Mouse (Mus musculus) limb, embryonic 13.5 days (tissue): ENCODE measurements around the gene Sdhc. TPM values are rescaled to one million over a fixed set of nuclear protein-coding genes. Genes with fewer than 3 reads are reported as not detected.
A peak's percentile ranks its signal among the peaks of the same experiment; 100 is the strongest.

Experiments used
- ATAC-seq: fragments of 200-750 bp; cut with Nextera tagmentation; 2 replicates; pipeline ENCODE4 v1.8.0; 2017; ENCODE audit warnings: low read depth, moderate number of reproducible peaks, moderate TSS enrichment; ENCODE audit not compliant: low FRiP score
- H3K27ac ChIP-seq: fragments of 300-500 bp; sonication (generic); 2 replicates; pipeline ENCODE4 v1.5.1; 2015; ENCODE audit warnings: inconsistent platforms, mild to moderate bottlenecking, moderate library complexity
- H3K27me3 ChIP-seq: fragments of 300-500 bp; sonication (generic); 2 replicates; pipeline ENCODE4 v1.6.1; 2015; ENCODE audit warnings: mild to moderate bottlenecking, inconsistent platforms
- H3K36me3 ChIP-seq: fragments of 300-500 bp; sonication (generic); 2 replicates; pipeline ENCODE4 v1.6.1; 2015; ENCODE audit warnings: inconsistent platforms, mild to moderate bottlenecking, moderate library complexity
- H3K4me1 ChIP-seq: fragments of 300-500 bp; sonication (generic); 2 replicates; pipeline ENCODE4 v1.6.1; 2015; ENCODE audit warnings: inconsistent platforms
- H3K4me2 ChIP-seq: fragments of 300-500 bp; sonication (generic); replicated peaks from 2 replicates; pipeline ENCODE4 v1.6.1; 2015; ENCODE audit warnings: inconsistent platforms, mild to moderate bottlenecking, moderate library complexity
- H3K4me3 ChIP-seq: fragments of 300-500 bp; sonication (generic); 2 replicates; pipeline ENCODE4 v1.5.1; 2015; ENCODE audit warnings: moderate library complexity, mild to moderate bottlenecking, inconsistent platforms
- H3K9ac ChIP-seq: fragments of 300-500 bp; sonication (generic); 2 replicates; pipeline ENCODE4 v1.6.1; 2015; ENCODE audit warnings: mild to moderate bottlenecking, inconsistent platforms
- H3K9me3 ChIP-seq: fragments of 300-500 bp; sonication (generic); 2 replicates; pipeline ENCODE4 v1.6.1; 2016; ENCODE audit warnings: inconsistent platforms
- WGBS: fragments of 180-500 bp; shearing (Covaris S2); methylation state at CpG from one replicate; pipeline ENCODE4 v1.1.7; 2015; 5-methylcytosine and 5-hydroxymethylcytosine counted together
- polyA plus RNA-seq: library from polyadenylated mRNA; unstranded; fragments of >200 nt; fragmentation: Nextera tagmentation; extraction: Ambion mirVana; gene quantifications from 2 replicates; pipeline ENCODE4 v1.2.1, GENCODE M21; 2015

Gene Sdhc
- polyA plus RNA-seq, 1 experiment from 2014 or later: 236 TPM

DNA sequence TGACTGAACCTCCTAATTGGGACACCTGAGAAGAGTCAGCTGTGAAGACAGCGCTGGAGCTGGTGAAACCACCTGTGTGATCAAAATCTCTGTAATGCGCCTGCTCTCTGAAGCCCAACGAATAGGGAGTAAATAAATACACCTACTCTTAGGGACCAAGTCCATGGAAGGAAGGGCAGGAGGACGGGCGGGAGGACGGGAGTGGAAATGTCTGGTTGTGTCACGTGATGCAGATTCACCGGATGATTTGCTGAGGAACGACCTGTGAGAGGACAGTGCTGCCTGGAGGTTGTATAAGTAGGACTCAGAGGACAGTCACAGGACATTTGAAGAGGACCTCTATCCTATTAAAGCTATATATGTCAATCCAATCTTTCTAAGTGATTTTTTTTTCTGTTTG, 40.8 kb downstream of the Sdhc start:
- Histone ChIP-seq H3K27ac (no peak overlapping the region), H3K4me1 (peaks cover 9% of the 10 kb centered on the region), H3K36me3 (no peaks in the 10 kb centered on the region), H3K9ac (no peak overlapping the region), H3K4me3 (no peak overlapping the region), H3K4me2 (no peak overlapping the region), H3K9me3 (no peaks in the 10 kb centered on the region), H3K27me3 (no peaks in the 10 kb centered on the region)
- no peak for ATAC-seq
- 45% methylated on average over 9 of the region's 9 CpGs for WGBS

- 74% methylated on average over 6 of the region's 6 CpGs for WGBS
- no peak for ATAC-seq
- no peak overlapping the region for H3K4me2 ChIP-seq
Measured at GRCm38 (mm10) chr1:171105226-171105625, 45.2 kb downstream of the Sdhc start.

DNA sequence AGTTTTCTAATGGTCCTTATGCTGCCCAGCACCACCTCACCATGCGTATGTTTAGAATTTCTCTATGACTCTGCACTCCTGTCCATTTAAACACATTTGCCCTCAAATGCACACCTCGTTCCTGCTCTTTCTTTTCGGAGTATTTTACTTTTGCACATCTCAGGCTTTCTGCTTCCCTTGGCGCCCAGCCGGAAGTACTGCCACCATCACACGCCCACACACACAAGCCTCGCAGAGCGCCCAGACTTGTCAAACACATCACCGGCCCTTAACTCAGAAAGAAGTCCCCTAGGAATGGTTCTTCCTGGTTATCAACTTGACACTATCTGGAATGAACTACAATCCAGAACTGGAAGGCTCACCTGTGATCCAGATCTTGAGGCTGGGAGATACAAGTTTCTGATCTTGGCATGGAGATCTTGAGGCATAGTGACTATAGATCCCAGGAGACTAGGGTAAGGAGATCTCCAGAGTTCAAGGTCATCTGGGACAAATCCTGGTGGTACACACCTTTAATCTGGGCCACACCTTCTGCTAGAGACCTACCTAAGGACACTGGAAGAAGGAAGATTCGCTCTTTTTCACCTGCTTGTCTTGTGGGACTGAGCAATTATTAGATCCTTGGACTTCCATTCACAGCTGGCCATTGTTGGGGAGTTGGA, 47.1 kb downstream of the Sdhc start:
- ATAC-seq: 0 out of 2 replicates have a peak, but pooled peaks have one; percentile 2
- WGBS: 10% methylated on average over 10 of the region's 10 CpGs

More at GRCm38 (mm10) chr1:171105226-171105625, 45.2 kb downstream of the Sdhc start:
- Histone ChIP-seq H3K27ac (no peak overlapping the region), H3K27me3 (no peaks in the 10 kb centered on the region), H3K9me3 (no peaks in the 10 kb centered on the region), H3K36me3 (no peaks in the 10 kb centered on the region), H3K9ac (no peak overlapping the region), H3K4me3 (no peak overlapping the region), H3K4me1 (peaks cover 7% of the 10 kb centered on the region; the same call in 1 of the 2 replicates)

GRCm38 (mm10) chr1:171102547-171103177, 47.7 kb downstream of the Sdhc start:
- Histone ChIP-seq H3K27ac (no peak overlapping the region), H3K9ac (peak overlapping the region; percentile 64), H3K4me1 (peaks cover 7% of the 10 kb centered on the region; the same call in 1 of the 2 replicates), H3K36me3 (no peaks in the 10 kb centered on the region), H3K27me3 (no peaks in the 10 kb centered on the region), H3K4me3 (peak overlapping the region; percentile 61), H3K9me3 (no peaks in the 10 kb centered on the region), H3K4me2 (peak overlapping the region; percentile 57)
- ATAC-seq: peak; percentile 93
- under 1% methylated on average over 35 of the region's 35 CpGs for WGBS

More for the DNA sequence above, 47.1 kb downstream of the Sdhc start:
- H3K9me3 ChIP-seq: no peaks in the 10 kb centered on the region
- no peaks in the 10 kb centered on the region for H3K27me3 ChIP-seq
- H3K4me3 ChIP-seq: peak overlapping the region; percentile 61
- peaks cover 7% of the 10 kb centered on the region; the same call in 1 of the 2 replicates for H3K4me1 ChIP-seq
- H3K4me2 ChIP-seq: peak overlapping the region; percentile 57
- H3K36me3 ChIP-seq: no peaks in the 10 kb centered on the region
- H3K9ac ChIP-seq: no peak overlapping the region
- H3K27ac ChIP-seq: no peak overlapping the region

DNA sequence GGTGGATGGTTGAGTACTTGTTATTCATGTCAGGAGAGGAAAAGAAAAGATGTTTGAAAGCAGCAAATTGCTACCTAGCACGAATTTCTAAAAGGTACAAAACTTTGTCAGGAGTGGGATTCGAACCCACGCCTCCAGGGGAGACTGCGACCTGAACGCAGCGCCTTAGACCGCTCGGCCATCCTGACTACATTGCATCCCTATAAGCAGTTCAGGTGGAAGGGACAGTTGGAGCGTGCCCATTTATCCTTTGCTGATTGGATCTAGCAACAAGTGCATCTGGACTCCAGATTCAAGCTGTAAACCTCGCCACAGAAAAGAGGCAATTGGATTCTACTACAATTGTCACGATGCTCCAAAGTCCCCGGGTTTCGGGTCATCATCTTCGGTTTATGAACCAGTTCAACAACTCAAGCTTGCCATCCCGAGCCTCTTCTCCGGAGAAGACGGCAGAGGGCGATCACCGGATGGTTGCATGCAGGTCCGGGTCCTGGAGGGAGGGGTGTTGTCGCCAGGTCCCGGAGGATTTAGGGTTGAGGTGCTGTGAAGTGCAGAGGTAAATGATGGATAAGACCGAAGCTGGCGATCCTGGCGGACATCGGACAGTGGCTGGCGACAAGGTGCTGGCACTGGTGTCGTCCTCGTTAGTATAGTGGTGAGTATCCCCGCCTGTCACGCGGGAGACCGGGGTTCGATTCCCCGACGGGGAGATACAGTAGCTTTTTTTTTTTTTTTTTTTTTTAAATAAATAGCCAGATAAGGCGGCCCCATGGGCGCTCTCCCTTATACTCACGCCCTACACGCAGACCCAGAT, 48.5 kb downstream of the Sdhc start:
- Histone ChIP-seq H3K36me3 (no peaks in the 10 kb centered on the region), H3K4me2 (peak overlapping the region; percentile 57), H3K4me3 (peak overlapping the region; percentile 61), H3K4me1 (peaks cover 7% of the 10 kb centered on the region; the same call in 1 of the 2 replicates), H3K9ac (peak overlapping the region; percentile 64), H3K27ac (no peak overlapping the region), H3K27me3 (no peaks in the 10 kb centered on the region), H3K9me3 (no peaks in the 10 kb centered on the region)
- ATAC-seq: peak; percentile 80
- WGBS: 0% methylated on average over 40 of the region's 40 CpGs

- H3K4me3 ChIP-seq: no peak overlapping the region
- ATAC-seq: no peak
- no peaks in the 10 kb centered on the region for H3K27me3 ChIP-seq
- H3K4me2 ChIP-seq: no peak overlapping the region
- peaks cover 15% of the 10 kb centered on the region; the same call in 1 of the 2 replicates for H3K4me1 ChIP-seq
- WGBS: 36% methylated on average over 2 of the region's 2 CpGs
- H3K27ac ChIP-seq: no peak overlapping the region
- H3K9ac ChIP-seq: no peak overlapping the region
- H3K9me3 ChIP-seq: no peaks in the 10 kb centered on the region
- no peaks in the 10 kb centered on the region for H3K36me3 ChIP-seq
Measured at GRCm38 (mm10) chr1:171101033-171101432, 49.4 kb downstream of the Sdhc start.

DNA sequence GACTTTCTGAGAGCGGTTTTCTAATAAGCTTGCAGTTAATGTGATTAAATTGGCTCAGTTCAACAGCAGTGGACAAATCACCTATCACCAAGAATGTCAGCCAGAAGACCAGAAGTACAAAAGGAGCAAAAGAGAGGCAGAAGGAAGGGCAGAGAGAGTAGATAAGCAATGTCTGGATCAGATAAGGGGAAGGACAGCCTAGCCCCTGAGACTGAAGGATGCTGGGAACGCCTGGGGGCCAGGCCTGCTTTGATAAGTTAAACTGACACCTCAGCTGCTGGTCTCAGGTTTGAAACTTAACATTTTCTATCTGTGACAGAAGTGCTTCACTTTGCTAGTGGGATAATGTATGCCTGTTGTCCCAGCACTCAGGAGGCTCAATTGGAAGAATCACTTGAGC, 52.8 kb downstream of the Sdhc start:
- H3K36me3 ChIP-seq: no peaks in the 10 kb centered on the region
- H3K4me2 ChIP-seq: no peak overlapping the region
- no peaks in the 10 kb centered on the region for H3K9me3 ChIP-seq
- 44% methylated on average over 2 of the region's 2 CpGs for whole genome bisulfite sequencing
- no peak overlapping the region for H3K4me3 ChIP-seq
- no peak overlapping the region for H3K9ac ChIP-seq
- H3K4me1 ChIP-seq: peaks cover 11% of the 10 kb centered on the region; the same call in 1 of the 2 replicates
- no peaks in the 10 kb centered on the region for H3K27me3 ChIP-seq
- H3K27ac ChIP-seq: no peak overlapping the region
- no peak for ATAC-seq

DNA sequence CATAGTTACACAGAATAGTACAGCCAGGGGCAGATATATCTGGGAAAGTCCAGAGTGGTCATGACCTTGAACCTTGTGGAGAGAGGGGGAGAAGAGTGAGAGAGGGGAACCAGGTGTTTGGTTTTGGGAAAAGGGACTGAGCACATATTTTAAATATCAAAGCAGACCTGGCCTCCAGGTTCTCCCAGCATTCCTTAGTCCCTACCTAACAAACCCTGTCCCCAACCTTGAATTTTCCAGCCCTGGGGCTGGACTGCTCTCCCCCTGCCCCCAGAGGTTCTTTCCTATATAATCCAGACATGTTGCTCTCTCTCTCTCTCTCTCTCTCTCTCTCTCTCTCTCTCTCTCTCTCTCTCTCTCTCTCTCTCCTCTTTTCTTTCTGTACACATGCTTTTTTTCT, 53.3 kb downstream of the Sdhc start:
- ATAC-seq: no peak
- no peak overlapping the region for H3K27ac ChIP-seq
- H3K4me1 ChIP-seq: peaks cover 11% of the 10 kb centered on the region; the same call in 1 of the 2 replicates
- H3K36me3 ChIP-seq: no peaks in the 10 kb centered on the region
- H3K9ac ChIP-seq: no peak overlapping the region
- no peak overlapping the region for H3K4me2 ChIP-seq
- H3K27me3 ChIP-seq: no peaks in the 10 kb centered on the region
- no peak overlapping the region for H3K4me3 ChIP-seq
- no peaks in the 10 kb centered on the region for H3K9me3 ChIP-seq

- no peak for ATAC-seq
- Histone ChIP-seq H3K9me3 (no peaks in the 10 kb centered on the region), H3K27me3 (no peaks in the 10 kb centered on the region), H3K4me2 (peak overlapping the region; percentile 39), H3K4me3 (peak overlapping the region; percentile 1; the same call in 1 of the 2 replicates), H3K36me3 (no peaks in the 10 kb centered on the region), H3K4me1 (peaks cover 11% of the 10 kb centered on the region; the same call in 1 of the 2 replicates), H3K9ac (no peak overlapping the region), H3K27ac (no peak overlapping the region)
- 21% methylated on average over 10 of the region's 10 CpGs for WGBS
Measured at GRCm38 (mm10) chr1:171096110-171096964, 54.1 kb downstream of the Sdhc start.

DNA sequence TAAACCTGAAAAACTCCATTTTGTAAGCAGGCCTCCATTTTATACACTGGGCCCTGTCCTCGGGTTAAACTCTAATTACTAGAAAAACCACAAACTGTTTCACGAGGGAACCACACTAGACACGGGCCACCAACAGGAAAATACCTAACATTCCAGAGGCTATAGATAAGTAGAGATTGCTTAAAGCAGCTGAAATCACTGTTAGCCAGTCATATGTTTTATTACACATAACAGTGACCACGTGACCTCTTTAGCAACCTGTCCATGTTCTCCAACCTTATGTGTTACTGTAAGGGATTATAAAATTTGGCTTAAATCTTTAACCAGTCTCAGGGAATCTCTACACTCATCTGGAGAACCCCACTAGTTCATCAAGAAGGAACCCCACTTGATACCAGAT, 56.0 kb downstream of the Sdhc start:
- no peaks in the 10 kb centered on the region for H3K36me3 ChIP-seq
- ATAC-seq: no peak
- H3K4me1 ChIP-seq: peaks cover 11% of the 10 kb centered on the region; the same call in 1 of the 2 replicates
- H3K27ac ChIP-seq: no peak overlapping the region
- no peaks in the 10 kb centered on the region for H3K9me3 ChIP-seq
- H3K9ac ChIP-seq: no peak overlapping the region
- 0 out of 2 replicates have a peak, but pooled peaks cover 3% of the 10 kb centered on the region for H3K27me3 ChIP-seq
- no peak overlapping the region for H3K4me3 ChIP-seq
- no peak overlapping the region for H3K4me2 ChIP-seq
- 48% methylated on average over 4 of the region's 4 CpGs for WGBS

DNA sequence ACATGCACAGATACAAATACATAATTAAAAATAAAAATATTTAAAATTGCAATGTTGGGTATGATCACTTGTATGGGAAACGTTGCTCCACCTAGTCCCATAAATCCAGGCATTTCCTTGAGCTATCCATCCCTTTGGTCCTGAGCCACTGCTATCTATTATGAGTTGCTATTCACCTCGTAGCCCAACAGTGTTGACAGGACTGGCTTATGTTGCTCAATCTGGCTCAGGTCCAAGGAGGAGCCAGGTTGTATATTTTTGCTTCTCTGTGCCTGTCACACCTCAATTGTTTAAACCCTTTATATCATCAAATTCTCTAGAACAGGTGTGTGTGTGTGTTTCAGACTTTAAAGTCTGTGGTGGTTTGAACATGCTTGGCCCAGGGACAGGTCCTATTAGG, 59.6 kb downstream of the Sdhc start:
- ATAC-seq: no peak
- Histone ChIP-seq H3K27me3 (peaks cover 21% of the 10 kb centered on the region), H3K27ac (no peak overlapping the region), H3K4me1 (peaks cover 13% of the 10 kb centered on the region), H3K4me3 (no peak overlapping the region), H3K4me2 (no peak overlapping the region), H3K36me3 (no peaks in the 10 kb centered on the region), H3K9ac (no peak overlapping the region), H3K9me3 (no peaks in the 10 kb centered on the region)
- 60% methylated on average over 2 of the region's 2 CpGs for WGBS
